Mouse (Mus musculus) ES-Bruce4 (cell line): Measurements from ENCODE around the gene Rpl7a.

Source experiments
- CTCF ChIP-seq: IDR thresholded peaks from one replicate; pipeline ENCODE4 v1.8.1; 2011; ENCODE audit warnings: low read depth, low read length
- EP300 ChIP-seq: IDR thresholded peaks from 2 replicates; pipeline ENCODE4 v1.6.1; 2011; ENCODE audit warnings: low read depth, low read length; ENCODE audit not compliant: insufficient read depth

DNA sequence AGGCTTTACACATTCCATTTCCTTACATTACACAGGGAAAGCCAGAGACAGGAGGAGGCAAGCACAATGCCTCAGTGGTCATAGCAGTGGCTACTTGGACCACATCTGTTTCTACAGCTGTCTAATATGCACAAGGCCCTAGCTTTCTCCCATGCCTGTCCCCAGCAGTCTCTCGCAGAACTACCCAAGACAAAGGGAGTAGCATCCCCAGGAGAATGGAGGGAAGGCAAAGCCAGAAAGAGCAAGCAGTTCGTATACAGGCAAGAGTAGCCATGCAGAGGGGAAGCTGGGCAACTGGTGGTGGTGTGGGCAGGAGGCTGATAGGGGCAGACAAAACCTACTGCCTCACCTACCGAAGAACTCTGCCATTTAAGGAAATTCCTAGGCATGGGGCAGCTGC, 4.1 kb upstream of the Rpl7a start:
- TF ChIP-seq CTCF (no peak), EP300 (no peak)
